Mouse (Mus musculus): Measurements from ENCODE around the gene Ap1ar. TPM values are rescaled to one million over a fixed set of nuclear protein-coding genes. Genes with fewer than 3 reads are reported as not detected.

Ap1ar gene
- polyA plus RNA-seq, 1 experiment from 2014 or later, result 64.8 TPM

- no peak overlapping the region for H3K9ac ChIP-seq (replicated peaks)
- H3K27ac ChIP-seq, result no peak overlapping the region
- H3K4me3 ChIP-seq (replicated peaks), result no peak overlapping the region
- H3K4me2 ChIP-seq, result no peak overlapping the region
- WGBS, result 59% methylated on average over 11 of the region's 11 CpGs
- no peaks in the 10 kb centered on the region for H3K27me3 ChIP-seq
- no peak for ATAC-seq (ENCODE audit: insufficient number of reproducible peaks, insufficient read depth, low FRiP score, low TSS enrichment, low read depth)
- H3K9me3 ChIP-seq, result no peaks in the 10 kb centered on the region
- peaks cover 27% of the 10 kb centered on the region for H3K4me1 ChIP-seq (replicated peaks)
- H3K36me3 ChIP-seq, result peaks cover 33% of the 10 kb centered on the region
These were observed 18.3 kb downstream of the Ap1ar start for GRCm38 (mm10) chr3:127818694-127819663.

GRCm38 (mm10) chr3:127817120-127817683 is 20.1 kb downstream of the Ap1ar start:
- Histone ChIP-seq H3K27me3 (no peaks in the 10 kb centered on the region), H3K9ac (replicated peaks) (no peak overlapping the region), H3K9me3 (no peaks in the 10 kb centered on the region), H3K27ac (0 out of 2 replicates have a peak overlapping the region, but pooled peaks have one; percentile 29), H3K4me3 (replicated peaks) (no peak overlapping the region), H3K4me2 (no peak overlapping the region), H3K36me3 (peaks cover 43% of the 10 kb centered on the region), H3K4me1 (replicated peaks) (peaks cover 24% of the 10 kb centered on the region)
- 0 out of 2 replicates have a peak, but pooled peaks have one; percentile 54 for ATAC-seq (ENCODE audit: insufficient number of reproducible peaks, insufficient read depth, low FRiP score, low TSS enrichment, low read depth)
- WGBS, result 51% methylated on average over 7 of the region's 7 CpGs

GRCm38 (mm10) chr3:127809103-127809502 is 28.2 kb downstream of the Ap1ar start:
- Histone ChIP-seq H3K4me2 (no peak overlapping the region), H3K27me3 (no peaks in the 10 kb centered on the region), H3K9ac (replicated peaks) (no peak overlapping the region), H3K4me3 (replicated peaks) (no peak overlapping the region), H3K36me3 (peaks cover 66% of the 10 kb centered on the region), H3K27ac (no peak overlapping the region), H3K9me3 (no peaks in the 10 kb centered on the region), H3K4me1 (replicated peaks) (no peaks in the 10 kb centered on the region)
- 91% methylated on average over 7 of the region's 7 CpGs for WGBS
- no peak for ATAC-seq (ENCODE audit: insufficient number of reproducible peaks, insufficient read depth, low FRiP score, low TSS enrichment, low read depth)

- no peak overlapping the region for H3K9ac ChIP-seq (replicated peaks)
- H3K4me2 ChIP-seq, result no peak overlapping the region
- no peaks in the 10 kb centered on the region for H3K27me3 ChIP-seq
- no peaks in the 10 kb centered on the region for H3K9me3 ChIP-seq
- peaks cover 58% of the 10 kb centered on the region for H3K36me3 ChIP-seq
- H3K4me1 ChIP-seq (replicated peaks), result 0 out of 2 replicates have a peak, but pooled peaks cover 2% of the 10 kb centered on the region
- no peak overlapping the region for H3K4me3 ChIP-seq (replicated peaks)
- H3K27ac ChIP-seq, result no peak overlapping the region
- 77% methylated on average over 5 of the region's 5 CpGs for WGBS
- ATAC-seq (ENCODE audit: insufficient number of reproducible peaks, insufficient read depth, low FRiP score, low TSS enrichment, low read depth), result no peak
These were observed 29.5 kb downstream of the Ap1ar start for GRCm38 (mm10) chr3:127807846-127808245.

GRCm38 (mm10) chr3:127805991-127806390 is 31.3 kb downstream of the Ap1ar start:
- 87% methylated on average over 6 of the region's 6 CpGs for WGBS
- H3K36me3 ChIP-seq, result peaks cover 46% of the 10 kb centered on the region
- no peaks in the 10 kb centered on the region for H3K9me3 ChIP-seq

GRCm38 (mm10) chr3:127805071-127805470 is 32.3 kb downstream of the Ap1ar start:
- Histone ChIP-seq H3K27me3 (no peaks in the 10 kb centered on the region), H3K9me3 (no peaks in the 10 kb centered on the region), H3K4me1 (replicated peaks) (peaks cover 7% of the 10 kb centered on the region; the same call in 1 of the 2 replicates), H3K4me2 (no peak overlapping the region), H3K27ac (no peak overlapping the region), H3K36me3 (peaks cover 38% of the 10 kb centered on the region), H3K4me3 (replicated peaks) (no peak overlapping the region), H3K9ac (replicated peaks) (no peak overlapping the region; the same call in 1 of the 2 replicates)
- WGBS, result 88% methylated on average over 12 of the region's 12 CpGs
- no peak for ATAC-seq (ENCODE audit: insufficient number of reproducible peaks, insufficient read depth, low FRiP score, low TSS enrichment, low read depth)

More at GRCm38 (mm10) chr3:127805991-127806390, 31.3 kb downstream of the Ap1ar start:
- no peaks in the 10 kb centered on the region for H3K27me3 ChIP-seq
- H3K27ac ChIP-seq, result no peak overlapping the region
- ATAC-seq (ENCODE audit: insufficient number of reproducible peaks, insufficient read depth, low FRiP score, low TSS enrichment, low read depth), result no peak
- peaks cover 7% of the 10 kb centered on the region; the same call in 1 of the 2 replicates for H3K4me1 ChIP-seq (replicated peaks)
- no peak overlapping the region for H3K9ac ChIP-seq (replicated peaks)
- H3K4me2 ChIP-seq, result no peak overlapping the region
- H3K4me3 ChIP-seq (replicated peaks), result no peak overlapping the region

GRCm38 (mm10) chr3:127804439-127804838 is 32.9 kb downstream of the Ap1ar start:
- Histone ChIP-seq H3K27ac (no peak overlapping the region), H3K9me3 (no peaks in the 10 kb centered on the region), H3K4me2 (no peak overlapping the region), H3K36me3 (peaks cover 32% of the 10 kb centered on the region), H3K4me1 (replicated peaks) (peaks cover 7% of the 10 kb centered on the region; the same call in 1 of the 2 replicates), H3K27me3 (no peaks in the 10 kb centered on the region), H3K9ac (replicated peaks) (no peak overlapping the region), H3K4me3 (replicated peaks) (no peak overlapping the region)
- ATAC-seq (ENCODE audit: insufficient number of reproducible peaks, insufficient read depth, low FRiP score, low TSS enrichment, low read depth), result no peak
- 85% methylated on average over 4 of the region's 4 CpGs for WGBS

GRCm38 (mm10) chr3:127802814-127803213 is 34.5 kb downstream of the Ap1ar start:
- Histone ChIP-seq H3K27ac (no peak overlapping the region), H3K9me3 (no peaks in the 10 kb centered on the region), H3K9ac (replicated peaks) (no peak overlapping the region), H3K27me3 (no peaks in the 10 kb centered on the region), H3K4me3 (replicated peaks) (no peak overlapping the region), H3K4me2 (no peak overlapping the region), H3K4me1 (replicated peaks) (peaks cover 7% of the 10 kb centered on the region; the same call in 1 of the 2 replicates), H3K36me3 (peaks cover 16% of the 10 kb centered on the region)
- no peak for ATAC-seq (ENCODE audit: insufficient number of reproducible peaks, insufficient read depth, low FRiP score, low TSS enrichment, low read depth)
- whole genome bisulfite sequencing, result 45% methylated on average over 8 of the region's 8 CpGs

GRCm38 (mm10) chr3:127801162-127801561 is 36.2 kb downstream of the Ap1ar start:
- ATAC-seq (ENCODE audit: insufficient number of reproducible peaks, insufficient read depth, low FRiP score, low TSS enrichment, low read depth), result no peak
- Histone ChIP-seq H3K9ac (replicated peaks) (no peak overlapping the region), H3K4me2 (no peak overlapping the region), H3K36me3 (peaks cover 5% of the 10 kb centered on the region; the same call in 1 of the 2 replicates), H3K27me3 (no peaks in the 10 kb centered on the region), H3K4me3 (replicated peaks) (no peak overlapping the region), H3K27ac (no peak overlapping the region), H3K4me1 (replicated peaks) (peaks cover 7% of the 10 kb centered on the region; the same call in 1 of the 2 replicates), H3K9me3 (no peaks in the 10 kb centered on the region)
- WGBS, result 89% methylated on average over 8 of the region's 8 CpGs

- H3K4me3 ChIP-seq (replicated peaks), result no peak overlapping the region
- ATAC-seq (ENCODE audit: insufficient number of reproducible peaks, insufficient read depth, low FRiP score, low TSS enrichment, low read depth), result no peak
- no peak overlapping the region for H3K27ac ChIP-seq
- H3K9ac ChIP-seq (replicated peaks), result no peak overlapping the region
- no peaks in the 10 kb centered on the region for H3K36me3 ChIP-seq
- no peak overlapping the region for H3K4me2 ChIP-seq
- WGBS, result 91% methylated on average over 7 of the region's 7 CpGs
- peaks cover 6% of the 10 kb centered on the region for H3K27me3 ChIP-seq
- no peaks in the 10 kb centered on the region for H3K9me3 ChIP-seq
- peaks cover 2% of the 10 kb centered on the region; the same call in 1 of the 2 replicates for H3K4me1 ChIP-seq (replicated peaks)
These were observed 41.1 kb downstream of the Ap1ar start for GRCm38 (mm10) chr3:127796271-127796670.

GRCm38 (mm10) chr3:127795762-127796161 is 41.6 kb downstream of the Ap1ar start:
- no peaks in the 10 kb centered on the region for H3K9me3 ChIP-seq
- H3K9ac ChIP-seq (replicated peaks), result no peak overlapping the region
- no peak overlapping the region for H3K27ac ChIP-seq
- no peak for ATAC-seq (ENCODE audit: insufficient number of reproducible peaks, insufficient read depth, low FRiP score, low TSS enrichment, low read depth)
- no peak overlapping the region for H3K4me2 ChIP-seq
- H3K27me3 ChIP-seq, result peaks cover 9% of the 10 kb centered on the region
- H3K36me3 ChIP-seq, result no peaks in the 10 kb centered on the region
- WGBS, result 94% methylated on average over 3 of the region's 3 CpGs
- H3K4me3 ChIP-seq (replicated peaks), result no peak overlapping the region
- H3K4me1 ChIP-seq (replicated peaks), result peaks cover 7% of the 10 kb centered on the region; the same call in 1 of the 2 replicates

Measured in limb, embryonic 12.5 days (tissue).